Mouse (Mus musculus): ENCODE results near the gene Zfp131.

DNA sequence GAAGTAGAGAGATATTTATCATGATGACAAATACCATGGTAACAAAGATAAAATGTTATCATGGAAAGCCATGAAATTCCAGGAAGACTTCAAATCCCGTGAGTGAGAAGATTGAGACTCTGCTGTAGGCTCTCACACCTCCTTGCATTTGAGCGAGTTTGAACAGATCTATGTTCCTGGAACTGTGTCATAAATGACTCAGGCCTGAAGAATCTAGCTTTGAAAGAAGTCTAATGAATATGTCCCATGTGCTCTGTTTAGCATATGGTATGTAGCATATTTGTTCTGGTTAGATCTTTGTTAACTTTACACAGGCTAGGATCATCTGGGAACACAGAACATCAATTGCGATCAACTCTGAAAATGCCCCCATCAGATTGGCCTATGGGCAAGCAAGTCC, 68.2 kb downstream of the Zfp131 start:
- TF ChIP-seq CTCF (IDR thresholded peaks at IDR 0.05; ENCODE audit: insufficient read depth, low read length) (no peak), POLR2A (IDR thresholded peaks at IDR 0.05; ENCODE audit: borderline replicate concordance, extremely low read depth, low read depth, low read length) (no peak)
